Comparison of ENCODE assay signal across 8 mouse cellular contexts in genomic region chrX:36112422-36112750, GRCm38 (mm10). TPM values are rescaled to one million over a fixed set of nuclear protein-coding genes. Genes with fewer than 3 reads are reported as not detected.
A peak's percentile ranks its signal among the peaks of the same experiment; 100 is the strongest.
DNase-seq lines count a peak whose midpoint lies in the region; ATAC-seq and TF ChIP-seq lines count a peak whose summit lies in the region.

No protein-coding gene starts in this region.

- TF ChIP-seq CTCF in lung, postnatal 0 days (IDR thresholded peaks at IDR 0.05), result no peak

- no peaks in the 10 kb centered on the region for H3K36me3 ChIP-seq in lung, postnatal 0 days (ENCODE audit: insufficient read depth, low read length)
- no peaks in the 10 kb centered on the region for H3K36me3 ChIP-seq in forebrain, embryonic 15.5 days
- no peaks in the 10 kb centered on the region for H3K36me3 ChIP-seq in limb, embryonic 14.5 days (ENCODE audit: control insufficient read depth, insufficient read depth, low read length)
- no peaks in the 10 kb centered on the region for H3K36me3 ChIP-seq in stomach, embryonic 14.5 days (ENCODE audit: control insufficient read depth, insufficient read depth, low read length)

- H3K4me2 ChIP-seq in lung, postnatal 0 days (replicated peaks; ENCODE audit: low read depth, low read length), result peak overlapping the region; percentile 63
- peak overlapping the region; percentile 82 for H3K4me2 ChIP-seq in forebrain, embryonic 15.5 days (replicated peaks)
- peak overlapping the region; percentile 60 for H3K4me2 ChIP-seq in limb, embryonic 14.5 days (replicated peaks; ENCODE audit: low read depth, low read length, severe bottlenecking)
- peak overlapping the region; percentile 50 for H3K4me2 ChIP-seq in stomach, embryonic 14.5 days (replicated peaks; ENCODE audit: low read depth, low read length)

- no peaks in the 10 kb centered on the region for H3K9me3 ChIP-seq in lung, postnatal 0 days (ENCODE audit: low read length)
- no peaks in the 10 kb centered on the region for H3K9me3 ChIP-seq in forebrain, embryonic 15.5 days
- no peaks in the 10 kb centered on the region for H3K9me3 ChIP-seq in limb, embryonic 14.5 days (ENCODE audit: control insufficient read depth, low read length)
- no peaks in the 10 kb centered on the region for H3K9me3 ChIP-seq in stomach, embryonic 14.5 days (ENCODE audit: control insufficient read depth, low read depth, low read length)

- peak; percentile 8 for DNase-seq in lung, postnatal 0 days (ENCODE audit: low spot score)
- DNase-seq in lung, postnatal 10 days, result no peak
- no peak for DNase-seq in limb, embryonic 14.5 days (ENCODE audit: low spot score)
- no peak for DNase-seq in adipocyte (ENCODE audit: low spot score)
- no peak for DNase-seq in right cerebral cortex, adult 18-20 months
- no peak for DNase-seq in gastrocnemius, adult 8-10 months (ENCODE audit: low spot score in 2 of 2)

- ATAC-seq in lung, postnatal 0 days, result peak; percentile 20; the same call in 1 of the 2 replicates
- ATAC-seq in forebrain, embryonic 15.5 days (replicated peaks), result no peak
- no peak for ATAC-seq in limb, embryonic 14.5 days (ENCODE audit: low FRiP score, low read depth)
- no peak for ATAC-seq in stomach, embryonic 14.5 days (ENCODE audit: insufficient number of reproducible peaks, insufficient read depth, low FRiP score, low read depth)

- TF ChIP-seq EP300 in lung, postnatal 0 days (IDR thresholded peaks at IDR 0.05), result no peak

- no peaks in the 10 kb centered on the region for H3K27me3 ChIP-seq in lung, postnatal 0 days (replicated peaks; ENCODE audit: insufficient read depth, low read length)
- H3K27me3 ChIP-seq in forebrain, embryonic 15.5 days, result no peaks in the 10 kb centered on the region; the same call in 1 of the 2 replicates
- no peaks in the 10 kb centered on the region for H3K27me3 ChIP-seq in limb, embryonic 14.5 days (ENCODE audit: control insufficient read depth, insufficient read depth, low read length)
- H3K27me3 ChIP-seq in stomach, embryonic 14.5 days (ENCODE audit: control insufficient read depth, insufficient read depth, low read length), result no peaks in the 10 kb centered on the region

- peak overlapping the region; percentile 38; the same call in 1 of the 2 replicates for H3K27ac ChIP-seq in lung, postnatal 0 days (ENCODE audit: low read length)
- H3K27ac ChIP-seq in forebrain, embryonic 15.5 days (replicated peaks), result no peak overlapping the region
- H3K27ac ChIP-seq in limb, embryonic 14.5 days (replicated peaks; ENCODE audit: low read depth, low read length), result no peak overlapping the region
- no peak overlapping the region for H3K27ac ChIP-seq in stomach, embryonic 14.5 days (ENCODE audit: low read length)

- TF ChIP-seq POLR2A in limb, embryonic 14.5 days (IDR thresholded peaks at IDR 0.05; ENCODE audit: borderline replicate concordance, extremely low read depth, insufficient read depth, insufficient read length), result no peak

- WGBS in lung, postnatal 0 days, result 9% methylated on average over 9 of the region's 9 CpGs
- 31% methylated on average over 9 of the region's 9 CpGs for WGBS in forebrain, embryonic 15.5 days
- 23% methylated on average over 9 of the region's 9 CpGs for WGBS in limb, embryonic 14.5 days
- WGBS in stomach, embryonic 14.5 days, result 20% methylated on average over 9 of the region's 9 CpGs

- H3K4me1 ChIP-seq in lung, postnatal 0 days (ENCODE audit: insufficient read depth, low read depth, low read length), result no peaks in the 10 kb centered on the region
- no peaks in the 10 kb centered on the region for H3K4me1 ChIP-seq in forebrain, embryonic 15.5 days
- H3K4me1 ChIP-seq in limb, embryonic 14.5 days (ENCODE audit: control insufficient read depth, insufficient read depth, low read length), result no peaks in the 10 kb centered on the region
- no peaks in the 10 kb centered on the region for H3K4me1 ChIP-seq in stomach, embryonic 14.5 days (ENCODE audit: control insufficient read depth, insufficient read depth, low read length)

- peak overlapping the region; percentile 51 for H3K4me3 ChIP-seq in lung, postnatal 0 days (ENCODE audit: low read depth, low read length)
- peak overlapping the region; percentile 47 for H3K4me3 ChIP-seq in forebrain, embryonic 15.5 days
- peak overlapping the region; percentile 49 for H3K4me3 ChIP-seq in limb, embryonic 14.5 days (replicated peaks; ENCODE audit: low read length)
- H3K4me3 ChIP-seq in stomach, embryonic 14.5 days (ENCODE audit: low read depth, low read length), result peak overlapping the region; percentile 45

- H3K9ac ChIP-seq in lung, postnatal 0 days (replicated peaks; ENCODE audit: low read depth), result peak overlapping the region; percentile 46
- H3K9ac ChIP-seq in forebrain, embryonic 15.5 days (replicated peaks), result 0 out of 2 replicates have a peak overlapping the region, but pooled peaks have one; percentile 53
- H3K9ac ChIP-seq in limb, embryonic 14.5 days (ENCODE audit: low read depth, low read length, severe bottlenecking), result peak overlapping the region; percentile 53
- H3K9ac ChIP-seq in stomach, embryonic 14.5 days (replicated peaks; ENCODE audit: low read depth, low read length), result peak overlapping the region; percentile 33

RNA-seq across cellular contexts. Expression of gene Il13ra1, which starts 0.5 kb away (rescaled TPM):
- 21.1 and 21.2 TPM in 2 replicates for polyA plus RNA-seq in lung, postnatal 0 days (2015; fragmentation: Nextera tagmentation; extraction: Ambion mirVana)
- polyA plus RNA-seq in forebrain, embryonic 15.5 days (2015; fragmentation: Nextera tagmentation; extraction: Ambion mirVana), result 4.2 and 4.8 TPM in 2 replicates
- polyA plus RNA-seq in limb, embryonic 14.5 days (2012; rRNA removed), result 6.0 and 6.1 TPM in 2 replicates
- 15.5 and 16.5 TPM in 2 replicates for polyA plus RNA-seq in limb, embryonic 14.5 days (2014; fragmentation: Nextera tagmentation; extraction: Ambion mirVana)
- polyA plus RNA-seq in stomach, embryonic 14.5 days (2014; fragmentation: Nextera tagmentation; extraction: Ambion mirVana), result 30.6 and 34.3 TPM in 2 replicates
- total RNA-seq in gastrocnemius, adult 8-10 months (2022), result 1 to 10 TPM in 3 of 4 experiments, under 1 TPM in 1; 0.90 to 1.7 (median 1.2) TPM
